Mouse (Mus musculus) ES-Bruce4 (cell line): ENCODE measurements at regions not wholly inside any gene's neighbourhood (a gene's known extent, or its start where the extent isn't known, plus 50 kb on each side); places are given as distances from the start of the nearest gene placed in this dataset.
A peak's percentile ranks its signal among the peaks of the same experiment; 100 is the strongest.
"Not testable (repeated sequence)": the region's sequence is repeated elsewhere in the genome, so short reads cannot be mapped to it uniquely, and the experiment has no call there.

Experiments
- H3K27ac ChIP-seq: 2 replicates; pipeline ENCODE4 v1.5.1; 2012; ENCODE audit warnings: low read length, inconsistent platforms; ENCODE audit not compliant: insufficient read depth
- H3K27me3 ChIP-seq: 2 replicates; pipeline ENCODE4 v1.6.1; 2012; ENCODE audit warnings: mild to moderate bottlenecking, low read length, inconsistent platforms; ENCODE audit not compliant: control insufficient read depth, poor library complexity, insufficient read depth, severe bottlenecking
- H3K36me3 ChIP-seq: 2 replicates; pipeline ENCODE4 v1.6.1; 2012; ENCODE audit warnings: inconsistent platforms, mild to moderate bottlenecking, low read length, moderate library complexity; ENCODE audit not compliant: control insufficient read depth, poor library complexity, insufficient read depth, severe bottlenecking
- H3K4me1 ChIP-seq: one replicate; pipeline ENCODE4 v1.8.1; 2011; ENCODE audit warnings: low read length; ENCODE audit not compliant: control insufficient read depth, insufficient read depth
- H3K4me3 ChIP-seq: 2 replicates; pipeline ENCODE4 v1.5.1; 2011; ENCODE audit warnings: low read depth, mild to moderate bottlenecking, low read length
- H3K9ac ChIP-seq: 2 replicates; pipeline ENCODE4 v1.6.1; 2012; ENCODE audit warnings: low read depth, mild to moderate bottlenecking, inconsistent platforms; ENCODE audit not compliant: poor library complexity, severe bottlenecking
- H3K9me3 ChIP-seq: replicated peaks from 2 replicates; pipeline ENCODE4 v1.6.1; 2012; ENCODE audit warnings: mild to moderate bottlenecking, low read length, inconsistent platforms; ENCODE audit not compliant: control insufficient read depth, poor library complexity, insufficient read depth, severe bottlenecking
- CTCF ChIP-seq: IDR thresholded peaks from one replicate; pipeline ENCODE4 v1.8.1; 2011; ENCODE audit warnings: low read depth, low read length
- EP300 ChIP-seq: IDR thresholded peaks from 2 replicates; pipeline ENCODE4 v1.6.1; 2011; ENCODE audit warnings: low read depth, low read length; ENCODE audit not compliant: insufficient read depth
- POLR2A ChIP-seq: IDR thresholded peaks from one replicate; pipeline ENCODE4 v1.8.1; 2011; ENCODE audit warnings: low read length; ENCODE audit not compliant: insufficient read depth

DNA sequence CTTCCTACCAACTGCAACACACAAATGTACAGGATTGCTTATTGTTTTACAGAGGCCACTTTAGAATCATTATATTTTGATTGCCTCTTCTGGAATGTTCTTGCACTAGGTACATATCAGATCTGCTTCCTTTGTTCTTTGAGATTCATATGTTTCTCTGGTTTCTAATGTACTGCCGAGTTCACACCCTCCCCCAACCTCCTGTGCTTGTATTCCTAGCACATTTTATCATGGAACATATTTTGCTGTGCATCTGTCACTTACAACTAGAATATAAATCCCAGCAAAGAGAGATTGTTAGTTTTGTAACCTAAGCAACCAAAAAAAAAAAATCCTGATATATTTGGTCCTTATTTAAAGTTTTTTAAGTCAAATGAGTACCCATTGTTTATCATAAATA, 141.4 kb upstream of the Lrp1b start:
- Histone ChIP-seq H3K36me3 (no peaks in the 10 kb centered on the region), H3K27me3 (no peaks in the 10 kb centered on the region), H3K4me1 (no peaks in the 10 kb centered on the region), H3K9ac (no peak overlapping the region), H3K4me3 (no peak overlapping the region), H3K9me3 (no peaks in the 10 kb centered on the region), H3K27ac (no peak overlapping the region)
- no peak for TF ChIP-seq CTCF
- no peak for TF ChIP-seq POLR2A
- TF ChIP-seq EP300 = no peak

DNA sequence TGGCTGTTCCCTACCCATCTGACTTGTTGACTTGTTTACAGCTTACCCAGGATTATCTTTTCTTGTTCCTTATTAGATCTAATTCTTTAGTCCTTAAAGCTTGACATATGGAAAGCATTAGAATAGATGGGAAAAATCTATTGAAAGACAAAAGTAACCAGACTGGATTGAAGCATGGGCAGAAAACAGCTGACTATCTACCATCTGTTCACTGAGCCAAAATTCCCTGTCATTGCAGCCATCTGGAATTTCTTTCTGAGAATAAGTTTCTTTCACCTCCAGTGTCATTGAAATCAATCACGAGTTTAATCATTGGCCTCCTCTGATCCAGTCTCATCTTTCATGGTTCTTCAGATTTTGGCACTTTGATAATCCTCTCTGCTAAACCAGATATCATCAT, 130.6 kb upstream of the Lrp1b start:
- Histone ChIP-seq H3K27ac (no peak overlapping the region), H3K4me3 (no peak overlapping the region), H3K9me3 (no peaks in the 10 kb centered on the region), H3K9ac (no peak overlapping the region), H3K27me3 (no peaks in the 10 kb centered on the region), H3K4me1 (no peaks in the 10 kb centered on the region), H3K36me3 (no peaks in the 10 kb centered on the region)
- no peak for TF ChIP-seq POLR2A
- TF ChIP-seq EP300 = no peak
- no peak for TF ChIP-seq CTCF

DNA sequence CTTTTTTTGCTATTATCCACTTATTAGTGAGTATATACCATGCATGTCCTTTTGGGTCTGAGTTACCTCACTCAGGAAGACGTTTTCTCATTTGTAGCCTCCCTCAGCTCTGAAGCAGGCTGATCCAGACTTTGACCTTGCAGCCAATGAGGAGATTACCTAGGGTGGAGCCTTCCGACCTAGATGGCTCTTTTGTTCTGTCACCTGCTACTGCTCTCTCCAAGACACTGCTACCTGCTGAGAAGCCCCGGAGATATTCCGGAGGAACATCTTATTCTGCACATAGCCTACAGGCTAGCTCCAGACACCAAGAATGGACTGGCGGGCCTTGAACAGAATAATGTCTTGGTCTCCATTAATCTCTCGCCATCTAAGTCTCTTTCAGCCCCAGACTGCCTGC, 87.1 kb upstream of the Lrp1b start:
- H3K9ac ChIP-seq, H3K4me1 ChIP-seq, H3K36me3 ChIP-seq, H3K27me3 ChIP-seq, H3K27ac ChIP-seq, H3K4me3 ChIP-seq, H3K9me3 ChIP-seq: not testable (repeated sequence)
- peak; percentile 72; the same call in 1 of the 2 replicates for TF ChIP-seq EP300
